Mouse (Mus musculus) heart, postnatal 25 days (tissue): ENCODE data around the gene Rapgef4. TPM values are rescaled to one million over a fixed set of nuclear protein-coding genes. Genes with fewer than 3 reads are reported as not detected.

ENCODE experiments used
- DNase-seq: peaks from one replicate; pipeline ENCODE4 v3.0.0; 2022; ENCODE audit warnings: low spot score
- intact Hi-C: fragments of 180-260 bp; cut with DNase I; formaldehyde crosslinking; loops from one replicate; pipeline ENCODE4 v1.15.1; 2025
- total RNA-seq, 2 experiments: library from RNA; stranded (reverse); gene quantifications; 2 replicates each; pipeline ENCODE4 v1.2.3; 2021

Gene Rapgef4
- total RNA-seq, 2 experiments from 2014 or later = 21.5 to 23.1 TPM

- intact Hi-C loops = no loop called here
- no peak for DNase-seq
Measured at GRCm38 (mm10) chr2:72107525-72108180, 126.6 kb downstream of the Rapgef4 start.

- DNase-seq = no peak
- intact Hi-C loops = no loop called here
Measured at GRCm38 (mm10) chr2:72108448-72109312, 127.6 kb downstream of the Rapgef4 start.

GRCm38 (mm10) chr2:72110404-72110803 lies 129.4 kb downstream of the Rapgef4 start:
- intact Hi-C loops = no loop called here

DNA sequence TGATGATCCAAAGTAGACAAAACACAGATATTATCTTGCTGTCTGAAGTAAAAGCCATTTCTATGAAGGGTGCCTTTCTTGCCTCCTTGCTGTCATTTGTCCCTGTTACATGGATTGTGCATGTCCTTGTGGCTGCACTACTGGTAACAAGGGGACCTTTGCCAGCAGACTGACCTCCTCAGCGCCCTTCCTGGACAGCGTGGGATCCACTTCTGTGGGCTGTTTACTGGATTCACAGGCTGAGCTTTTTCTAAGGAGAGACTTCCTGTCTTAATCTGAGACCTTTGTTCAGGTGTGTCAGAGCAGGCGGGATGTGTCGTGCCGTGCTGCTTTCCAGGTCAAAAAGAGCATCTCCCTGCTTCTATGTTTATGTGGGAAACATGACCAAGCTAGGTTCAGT lies 132.7 kb downstream of the Rapgef4 start:
- no peak for DNase-seq

More at GRCm38 (mm10) chr2:72110404-72110803, 129.4 kb downstream of the Rapgef4 start:
- no peak for DNase-seq

GRCm38 (mm10) chr2:72114148-72114559 lies 133.1 kb downstream of the Rapgef4 start:
- DNase-seq = no peak
- intact Hi-C loops = no loop called here

More for the DNA sequence above, 132.7 kb downstream of the Rapgef4 start:
- intact Hi-C loops = no loop called here

- intact Hi-C loops = no loop called here
- DNase-seq = no peak
Measured at GRCm38 (mm10) chr2:72116103-72116502, 135.1 kb downstream of the Rapgef4 start.

GRCm38 (mm10) chr2:72116698-72117097 lies 135.7 kb downstream of the Rapgef4 start:
- DNase-seq = no peak
- intact Hi-C loops = loop anchor here (1.0 kb wide), 1 partner anchor 62 kb away; no protein-coding TSS in a partner anchor

GRCm38 (mm10) chr2:72117138-72118011 lies 136.3 kb downstream of the Rapgef4 start:
- peak; percentile 71 for DNase-seq

DNA sequence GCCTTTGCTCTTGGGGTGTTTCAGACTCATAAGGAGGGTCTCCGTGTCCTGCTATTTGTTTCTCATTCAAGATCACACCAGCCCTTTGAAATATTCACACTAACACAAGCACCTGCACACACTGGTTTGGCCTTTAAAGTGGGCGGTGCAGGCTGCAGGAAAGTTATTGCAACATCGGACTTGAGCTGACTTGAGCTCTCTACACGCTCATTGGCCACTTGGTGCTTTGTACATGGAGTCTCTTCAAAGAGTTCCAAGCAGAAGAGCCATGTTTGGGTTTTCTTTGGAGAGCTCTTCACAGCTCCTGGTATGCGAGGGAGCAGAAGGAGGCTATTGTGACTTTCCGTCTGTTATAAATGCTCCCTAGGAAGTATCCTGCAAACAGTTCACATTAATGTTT lies 139.2 kb downstream of the Rapgef4 start:
- DNase-seq = no peak
- intact Hi-C loops = no loop called here

More at GRCm38 (mm10) chr2:72117138-72118011, 136.3 kb downstream of the Rapgef4 start:
- intact Hi-C loops = loop anchor here (1.0 kb wide), 1 partner anchor 63 kb away; no protein-coding TSS in a partner anchor

- no peak for DNase-seq
- intact Hi-C loops = no loop called here
Measured at GRCm38 (mm10) chr2:72122410-72123223, 141.6 kb downstream of the Rapgef4 start.

DNA sequence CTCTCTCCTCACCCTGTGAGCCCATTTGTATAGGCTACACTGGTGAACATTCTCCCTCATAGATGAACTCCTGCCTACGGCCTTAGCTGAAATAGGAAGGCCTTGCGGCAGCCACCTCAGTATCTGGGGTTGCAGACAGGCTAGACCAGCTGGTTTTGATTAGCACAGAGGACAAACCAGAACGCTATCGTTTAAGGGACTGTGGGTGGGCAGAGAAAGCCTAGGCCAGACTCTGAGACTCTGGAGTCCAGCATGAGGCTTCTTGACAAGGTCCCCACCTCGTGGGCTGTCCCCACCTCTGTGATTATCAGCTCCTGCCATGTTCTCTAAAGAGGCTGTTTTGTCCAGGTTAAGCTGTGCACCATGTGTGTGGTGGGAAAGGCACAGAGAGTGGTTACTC lies 142.8 kb downstream of the Rapgef4 start:
- no peak for DNase-seq
- intact Hi-C loops = no loop called here

GRCm38 (mm10) chr2:72125786-72126185 lies 144.7 kb downstream of the Rapgef4 start:
- intact Hi-C loops = no loop called here
- DNase-seq = no peak

DNA sequence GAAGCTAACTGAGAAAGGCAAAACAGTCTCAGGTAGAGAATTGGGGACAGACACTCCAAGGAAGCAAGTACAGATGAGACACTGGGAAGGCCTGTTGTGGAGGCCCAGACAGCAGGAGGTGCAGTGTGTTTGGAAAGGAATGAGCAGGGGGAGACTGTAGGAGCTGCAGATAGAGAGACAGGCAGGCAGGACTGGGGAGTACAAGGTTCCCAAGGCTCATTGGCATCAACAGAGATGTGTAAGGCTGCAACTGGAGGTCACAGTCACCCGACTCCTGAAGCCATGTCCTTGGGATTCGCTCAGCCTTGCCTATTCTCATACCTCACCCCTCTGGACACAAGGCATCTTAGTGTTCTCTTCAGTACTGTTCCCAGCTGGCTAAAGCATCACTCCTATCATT lies 145.4 kb downstream of the Rapgef4 start:
- intact Hi-C loops = no loop called here
- DNase-seq = no peak

DNA sequence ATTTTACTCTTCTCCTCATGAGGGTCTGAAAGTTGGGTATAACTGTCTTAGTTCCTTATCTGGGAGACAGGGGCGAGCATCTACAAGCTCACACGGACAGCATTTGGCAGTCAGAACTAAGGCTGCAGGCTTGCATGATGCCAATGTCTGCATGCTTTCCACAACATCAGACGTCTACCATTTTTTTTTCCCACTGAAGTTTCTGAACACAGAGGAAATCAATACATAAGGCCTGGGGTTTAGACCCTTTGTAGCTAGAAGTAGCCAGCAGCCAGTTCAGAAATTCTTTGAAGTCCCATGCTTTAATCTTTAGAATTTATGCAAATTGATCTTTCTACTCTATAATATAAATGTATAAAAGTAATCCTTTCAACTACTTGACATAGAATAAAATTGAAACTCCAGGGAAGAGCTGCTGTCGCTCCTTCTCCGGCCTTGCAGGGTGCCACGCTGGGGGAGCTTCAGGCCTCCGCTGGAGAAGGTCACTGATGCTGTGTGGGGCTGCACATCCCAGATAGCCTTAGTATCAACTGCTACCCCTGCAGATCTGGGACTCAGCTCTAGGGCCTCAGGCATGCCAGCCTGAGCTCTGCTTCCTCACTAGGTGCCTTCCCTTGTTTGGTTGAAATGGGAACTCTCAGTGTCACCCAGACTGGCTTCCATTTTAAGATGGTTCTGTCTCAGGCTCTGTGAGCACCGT lies 148.7 kb downstream of the Rapgef4 start:
- DNase-seq = no peak
- intact Hi-C loops = no loop called here

- no peak for DNase-seq
- intact Hi-C loops = no loop called here
Measured at GRCm38 (mm10) chr2:72132222-72132621, 151.2 kb downstream of the Rapgef4 start.

DNA sequence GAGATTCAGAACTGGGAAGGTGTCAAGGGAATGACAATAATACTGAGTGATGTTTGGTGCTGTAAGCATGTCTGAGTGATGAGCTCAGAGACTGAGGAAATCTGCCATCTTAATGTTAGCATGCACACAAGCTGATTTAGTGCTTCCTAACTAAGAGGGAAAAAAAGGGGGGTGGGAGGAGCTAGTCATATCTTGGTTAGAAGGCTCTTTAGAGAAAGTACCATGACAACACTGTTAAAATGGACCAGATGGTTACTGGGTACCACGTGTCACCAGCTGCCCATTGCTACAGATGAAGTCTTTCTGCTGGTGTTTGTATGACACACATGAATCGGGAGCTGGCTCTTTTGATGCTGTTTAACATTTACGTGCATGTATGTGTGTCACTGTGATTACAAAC lies 155.0 kb downstream of the Rapgef4 start:
- no peak for DNase-seq
- intact Hi-C loops = no loop called here

- intact Hi-C loops = no loop called here
- DNase-seq = no peak
Measured at GRCm38 (mm10) chr2:72136486-72137264, 155.6 kb downstream of the Rapgef4 start.
